Mouse (Mus musculus) 3T3-L1 (cell line): ENCODE measurements around the gene Mip.
"Not testable (repeated sequence)": the region's sequence is repeated elsewhere in the genome, so short reads cannot be mapped to it uniquely, and the experiment has no call there.

Experiments used
- DNase-seq: peaks from one replicate; pipeline ENCODE4 v3.0.0-alpha.2; 2015; ENCODE audit warnings: low read depth, low spot score

Gene Mip

DNA sequence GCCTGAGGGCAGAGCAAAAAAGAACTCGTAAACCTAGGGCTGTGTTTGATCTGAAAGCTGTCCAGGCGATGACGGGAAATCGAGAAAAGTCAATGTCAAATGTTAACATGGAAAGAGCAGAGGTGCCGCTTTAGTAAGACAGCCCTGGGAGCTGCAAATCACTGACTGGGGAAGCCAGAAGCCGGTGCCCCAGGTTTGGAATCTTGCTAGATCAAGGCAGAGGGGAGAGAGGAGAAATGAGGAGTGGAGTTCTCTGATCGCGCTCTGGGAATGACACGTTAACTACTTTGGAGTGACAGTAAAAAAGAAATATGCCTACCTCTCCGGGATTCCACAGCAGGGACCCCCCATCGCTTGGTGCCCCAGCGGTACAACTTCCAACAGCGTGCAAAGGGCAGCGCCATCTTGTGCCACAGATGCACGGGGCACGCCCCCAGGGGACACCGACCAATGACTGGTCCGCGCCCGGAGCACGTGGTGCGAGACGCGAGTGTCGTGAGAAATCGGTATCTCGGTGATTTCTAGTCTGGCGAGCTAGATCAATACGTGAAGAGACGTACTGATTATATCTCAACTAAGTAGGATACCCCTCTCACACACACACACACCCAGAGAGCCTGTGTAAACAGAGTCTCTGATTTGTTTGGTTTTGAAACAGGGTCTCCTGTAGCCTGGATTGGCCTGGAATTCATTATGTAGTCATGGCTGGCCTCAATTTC is 14.1 kb upstream of the Mip start, which contains the start of gene Spryd4:
Spryd4 (minus strand) TSS at position 418 of the 719 bp plus-strand sequence.
- peak; percentile 89 for DNase-seq

DNA sequence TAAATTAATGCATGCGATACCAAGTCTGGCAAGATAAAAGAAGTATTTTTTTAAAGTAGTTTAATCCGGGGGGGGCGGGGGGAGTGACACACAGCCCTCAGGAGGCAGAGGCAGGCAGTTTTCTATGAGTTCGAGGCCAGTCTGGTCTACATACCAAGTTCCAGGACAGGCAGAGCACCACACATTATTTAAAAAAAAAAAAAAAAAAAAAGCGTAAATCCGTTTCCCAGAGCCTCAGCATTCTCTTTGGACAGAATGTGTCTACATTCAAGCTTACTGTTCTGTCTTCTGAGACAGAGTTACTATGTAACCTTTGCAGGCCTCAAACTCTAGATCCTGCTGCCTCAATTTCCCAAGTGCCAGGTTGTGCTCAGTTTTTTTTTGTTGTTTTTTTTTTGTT is 13.5 kb upstream of the Mip start:
- DNase-seq = no peak

DNA sequence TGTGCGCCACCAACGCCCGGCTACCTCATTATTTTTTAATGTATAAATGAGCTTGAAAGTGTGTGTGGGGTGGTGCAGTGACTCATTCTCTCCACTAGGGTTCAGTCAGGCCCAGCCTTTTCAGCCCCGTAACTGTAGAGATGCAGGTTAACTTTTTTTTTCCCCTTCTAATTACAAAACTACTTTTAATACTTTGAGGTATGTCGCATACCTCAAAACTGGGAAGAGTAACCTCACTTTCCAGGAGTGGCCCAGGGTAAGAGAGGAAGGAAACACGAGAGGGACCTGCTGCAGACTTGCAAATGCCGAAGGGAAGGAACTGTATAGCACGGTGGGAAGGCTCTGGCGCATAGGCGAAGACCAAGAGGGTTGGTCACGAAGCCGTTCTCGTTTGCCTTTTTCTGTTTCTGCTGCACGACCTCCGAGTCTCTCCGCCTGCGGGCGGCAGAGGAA is 12.7 kb upstream of the Mip start:
- DNase-seq = peak; percentile 69

DNA sequence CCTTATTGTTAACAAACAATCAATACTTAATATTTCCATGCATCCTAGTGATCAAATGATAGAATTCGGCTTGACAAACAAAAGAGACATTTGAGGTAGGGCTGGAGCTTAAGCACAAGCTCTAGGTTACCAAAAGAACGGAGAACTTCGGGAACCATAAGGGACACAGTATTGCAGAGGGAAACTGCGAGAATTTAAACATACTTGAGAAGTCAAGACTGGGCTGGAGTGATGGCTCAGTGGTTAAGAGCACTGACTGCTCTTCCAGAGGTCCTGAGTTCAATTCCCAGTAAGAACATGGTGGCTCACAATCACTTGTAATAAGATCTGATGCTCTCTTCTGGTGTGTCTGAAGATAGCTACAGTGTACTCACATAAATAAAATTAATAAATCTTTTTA is 11.5 kb upstream of the Mip start:
- not testable (repeated sequence) for DNase-seq

DNA sequence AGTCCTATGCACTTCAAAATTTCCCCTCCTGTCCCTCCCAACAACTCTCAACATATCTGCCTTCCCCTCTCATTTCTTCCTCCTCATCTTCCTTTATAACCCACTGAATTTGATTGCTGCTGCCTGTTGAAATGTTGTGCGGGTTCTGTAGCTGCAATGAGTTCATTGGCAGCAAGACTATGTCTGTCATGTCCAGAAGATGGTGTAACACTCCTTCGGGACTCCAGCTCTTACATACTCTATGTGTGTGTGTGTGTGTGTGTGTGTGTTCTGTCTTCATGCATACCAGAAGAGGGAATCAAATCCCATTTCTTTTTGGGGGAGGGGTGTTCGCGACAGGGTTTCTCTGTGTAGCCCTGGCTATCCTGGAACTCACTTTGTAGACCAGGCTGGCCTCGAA is 10.7 kb upstream of the Mip start:
- DNase-seq = no peak

DNA sequence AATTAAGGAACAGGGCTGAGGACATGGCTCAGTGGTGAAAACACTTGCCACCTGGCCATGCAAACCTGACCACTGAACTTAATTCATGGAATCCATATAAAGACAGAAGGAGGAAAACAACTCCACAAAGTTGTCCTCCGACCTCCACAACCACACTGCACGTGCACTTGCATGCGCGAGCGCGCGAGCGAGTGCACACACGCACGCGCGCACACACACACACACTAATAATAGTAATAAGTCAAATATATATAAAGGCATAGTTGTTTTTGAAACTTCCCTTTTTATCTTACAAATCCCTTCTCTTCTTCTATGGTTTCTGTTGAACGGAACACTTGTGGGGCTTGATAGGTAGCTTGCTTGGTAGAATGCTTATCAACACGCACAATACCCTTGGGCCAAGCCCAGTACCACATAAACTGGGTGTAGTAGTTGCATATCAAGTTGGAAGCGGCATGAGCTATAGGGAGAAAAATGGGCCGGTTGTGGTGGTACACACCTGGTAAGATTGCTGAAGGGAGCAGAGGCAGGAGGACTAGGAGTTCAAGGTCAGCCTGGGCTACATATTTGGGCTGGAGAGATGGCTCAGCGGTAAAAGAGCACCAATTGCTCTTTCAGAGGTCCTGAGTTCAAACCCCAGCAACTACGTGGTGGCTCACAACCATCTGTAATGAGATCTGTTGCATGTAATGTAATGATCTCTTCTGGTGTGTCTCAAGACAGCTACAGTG is 7.1 kb upstream of the Mip start:
- no peak for DNase-seq

DNA sequence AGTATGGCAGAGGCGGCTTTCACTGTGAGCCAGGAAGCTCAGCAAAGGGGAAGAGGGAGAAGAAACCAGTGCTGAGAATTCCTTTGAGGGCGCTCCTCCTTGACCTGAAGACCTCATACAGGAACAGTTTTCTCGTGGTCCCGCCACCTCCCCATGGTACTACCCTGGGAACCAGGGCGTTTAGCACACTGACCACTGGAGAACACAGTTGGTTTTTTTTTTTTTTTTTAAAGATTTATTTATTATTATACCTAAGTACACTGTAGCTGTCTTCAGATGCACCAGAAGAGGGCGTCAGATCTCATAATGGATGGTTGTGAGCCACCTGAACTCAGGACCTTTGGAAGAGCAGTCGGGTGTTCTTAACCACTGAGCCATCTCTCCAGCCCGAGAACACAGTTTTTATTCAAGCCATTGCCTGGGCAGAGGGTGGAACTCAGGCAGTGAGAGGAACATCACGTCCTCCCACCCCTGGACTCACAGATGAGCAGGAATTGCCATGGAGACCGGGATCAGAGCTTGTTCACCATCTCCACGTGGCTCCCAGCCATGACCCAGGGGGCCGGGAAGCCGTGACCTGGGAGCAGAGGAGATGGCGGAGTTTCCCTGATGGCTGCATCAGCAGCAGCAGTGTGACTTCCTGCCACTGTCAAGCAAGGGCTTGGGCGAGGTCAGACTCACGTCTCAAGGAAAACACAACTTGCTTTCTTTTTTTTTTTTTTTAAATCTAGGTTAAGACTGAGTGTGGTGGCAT is 3.9 kb upstream of the Mip start:
- DNase-seq = no peak

DNA sequence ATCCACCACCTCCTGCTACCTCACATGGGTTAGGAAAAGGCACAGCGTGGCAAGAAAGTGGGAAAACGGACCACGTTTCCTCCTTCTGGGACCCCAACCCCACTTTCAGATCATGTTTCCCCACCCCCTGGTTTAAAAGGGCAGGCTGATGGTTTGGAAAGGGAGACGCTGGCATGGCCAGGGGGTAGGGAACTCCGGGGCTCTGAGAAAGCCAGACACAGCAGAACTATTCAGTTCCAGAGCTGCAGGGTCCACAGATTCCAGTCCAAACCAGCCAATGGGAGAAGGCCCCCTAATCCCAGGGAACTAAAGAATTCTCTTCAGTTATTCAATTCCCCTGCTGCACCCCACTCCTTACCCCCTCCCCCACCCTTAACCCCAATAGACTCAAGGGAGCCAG is 574 bp upstream of the Mip start:
- DNase-seq = no peak

DNA sequence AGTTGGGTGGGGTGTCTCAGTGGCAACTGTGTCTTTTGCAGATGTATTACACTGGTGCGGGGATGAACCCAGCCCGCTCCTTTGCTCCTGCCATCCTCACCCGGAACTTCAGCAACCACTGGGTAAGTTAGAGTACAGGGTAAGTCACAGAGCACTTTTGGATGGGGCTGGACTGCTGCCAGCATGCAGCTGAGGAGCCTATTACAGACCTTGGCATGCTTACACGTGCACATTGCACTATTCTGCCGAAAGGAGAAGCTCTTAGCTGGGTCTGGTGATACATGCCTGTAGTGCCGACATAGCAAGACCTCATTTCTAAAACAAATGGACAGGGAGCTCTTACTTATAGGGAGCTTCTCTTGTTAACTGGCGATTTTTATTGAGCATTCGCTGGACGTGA is 2.0 kb downstream of the Mip start:
- no peak for DNase-seq

DNA sequence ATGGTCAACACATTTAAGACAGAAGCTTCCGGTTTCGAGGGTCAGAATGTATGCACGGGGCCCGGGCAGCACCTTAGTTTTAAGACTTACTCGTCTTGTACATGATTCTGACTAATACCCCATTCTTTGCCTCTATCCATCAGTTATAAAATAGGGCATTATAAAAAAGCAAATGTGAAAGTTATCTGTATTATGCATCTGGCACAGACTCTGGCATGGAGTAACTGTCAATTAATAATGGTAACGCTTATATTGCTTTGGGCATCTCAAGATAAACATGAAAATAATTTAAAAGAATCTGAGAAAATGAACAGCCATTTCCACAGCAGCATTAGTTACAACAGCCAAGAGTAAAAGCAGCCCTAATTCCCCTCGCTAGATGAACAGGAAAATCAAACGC is 2.4 kb downstream of the Mip start:
- no peak for DNase-seq

DNA sequence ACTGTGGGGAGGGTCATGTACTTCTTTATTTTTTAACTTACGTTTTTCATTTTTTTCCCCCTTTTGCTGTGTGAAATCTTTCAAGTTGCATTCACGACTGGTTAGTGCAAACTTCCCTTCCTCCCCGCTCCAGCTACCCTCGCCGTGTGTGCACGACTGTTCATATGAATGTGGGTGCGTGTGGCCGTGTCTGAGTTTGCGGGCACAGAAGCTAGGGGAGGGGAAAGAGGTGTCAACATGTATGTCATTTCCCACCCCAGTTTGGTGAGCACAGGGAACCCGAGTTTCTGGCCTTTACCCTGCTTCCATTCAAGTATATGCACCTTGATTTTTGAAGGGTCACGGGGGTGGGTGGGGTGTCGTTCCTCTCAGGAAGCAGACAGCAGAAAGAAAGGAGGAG is 4.9 kb downstream of the Mip start:
- no peak for DNase-seq

DNA sequence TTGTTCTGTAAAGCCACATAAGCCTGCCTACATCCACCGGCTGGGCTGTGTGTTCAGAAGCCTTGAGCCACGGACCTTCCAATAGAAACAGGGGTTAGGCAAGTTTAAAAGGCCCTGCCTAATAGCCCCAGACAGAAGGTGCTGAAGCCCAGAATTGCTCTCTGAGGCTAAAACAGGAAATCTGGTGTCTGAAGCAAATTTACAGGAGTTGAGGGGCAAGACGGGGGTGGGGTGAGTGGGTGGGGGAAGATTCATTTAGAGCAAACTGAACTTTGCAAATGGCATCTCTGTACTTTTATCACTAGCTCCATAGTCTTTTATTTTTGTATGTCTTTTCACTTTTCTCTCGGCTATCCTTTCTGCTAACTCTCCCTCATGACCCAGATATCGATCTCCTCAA is 5.5 kb downstream of the Mip start:
- DNase-seq = no peak

DNA sequence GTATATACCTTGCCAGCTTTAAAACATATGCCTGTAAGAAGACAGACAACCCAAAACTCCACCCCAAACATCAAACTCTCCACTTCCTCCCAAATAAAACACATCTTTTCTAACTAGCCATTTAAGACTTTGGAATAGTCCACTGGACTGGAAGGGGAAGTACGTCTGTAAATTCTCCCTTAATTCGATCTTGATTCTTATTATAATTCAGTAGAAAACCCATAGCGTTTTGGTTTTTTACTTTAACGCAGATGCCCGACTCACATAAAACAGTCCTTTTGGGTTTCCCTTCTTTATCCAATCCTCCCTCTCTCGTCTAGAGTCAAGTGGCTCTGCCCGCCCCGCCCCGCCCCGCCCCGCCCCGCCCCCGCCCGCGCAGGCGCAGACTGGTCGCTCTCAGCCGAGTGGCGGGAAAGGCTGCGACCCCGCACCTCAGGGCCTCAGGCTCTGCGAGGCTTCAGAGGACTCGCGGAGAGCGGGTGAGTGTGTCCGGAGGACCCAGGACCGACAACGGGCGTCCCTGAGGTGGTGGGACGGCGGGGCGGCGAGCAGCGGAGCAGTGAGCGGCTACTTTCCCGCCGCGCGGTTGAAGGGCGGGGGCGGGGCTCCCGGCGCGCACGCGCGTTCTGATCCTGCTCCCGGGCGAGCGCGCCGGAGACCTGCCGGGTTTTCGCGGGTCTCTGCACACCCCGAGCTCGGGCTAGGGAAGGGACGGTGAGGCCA is 6.2 kb downstream of the Mip start, which contains the start of gene Timeless:
Timeless (plus strand) TSS at position 369 of the 723 bp plus-strand sequence.
- DNase-seq = peak; percentile 80

DNA sequence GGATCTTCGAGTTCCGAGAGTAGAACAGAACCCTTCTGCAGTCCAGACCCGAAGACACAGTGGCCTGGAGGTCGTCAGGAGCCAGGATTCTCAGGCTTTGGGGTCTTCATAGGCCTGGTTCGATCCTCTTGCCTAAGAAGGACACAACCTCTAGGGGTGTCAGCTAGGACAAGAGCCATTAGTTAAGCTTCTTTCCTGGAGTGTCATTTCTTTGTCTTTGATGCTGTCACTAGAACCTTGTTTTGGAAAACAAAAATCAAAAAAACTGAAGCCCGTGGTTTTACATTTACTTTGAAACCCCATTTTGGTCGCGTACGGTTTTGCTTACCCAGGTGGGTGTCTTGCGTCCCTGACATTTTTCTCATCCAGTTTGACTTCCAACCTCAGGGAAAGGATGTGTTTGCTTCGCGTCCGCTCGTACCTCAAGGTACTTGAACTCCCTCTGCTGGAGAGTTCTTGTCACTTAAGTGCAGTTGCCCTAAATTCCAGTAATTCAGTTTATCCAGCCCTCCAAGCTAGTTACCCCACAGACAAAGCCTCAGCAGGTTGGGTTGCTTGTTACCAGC is 6.9 kb downstream of the Mip start:
- peak; percentile 90 for DNase-seq

DNA sequence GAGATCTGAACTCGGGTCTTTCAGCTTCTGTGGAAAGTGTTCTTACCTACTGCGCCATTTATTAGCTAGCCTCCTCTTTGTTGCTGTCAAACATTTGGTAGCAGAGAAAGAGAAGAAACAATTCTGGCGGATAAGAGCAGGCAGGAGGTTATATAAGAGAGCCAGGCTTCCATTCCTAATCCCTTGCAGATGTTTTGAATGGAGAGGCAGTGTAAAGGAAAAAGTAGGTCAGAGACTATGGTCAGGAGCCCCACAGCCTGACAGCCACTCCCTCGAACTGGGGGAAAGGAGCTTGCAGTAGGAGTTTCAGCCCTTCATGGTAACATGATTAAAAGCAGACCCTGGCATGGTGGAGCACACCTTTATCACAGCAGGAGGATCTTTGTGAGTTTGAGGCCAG is 10.7 kb downstream of the Mip start:
- peak; percentile 25 for DNase-seq

DNA sequence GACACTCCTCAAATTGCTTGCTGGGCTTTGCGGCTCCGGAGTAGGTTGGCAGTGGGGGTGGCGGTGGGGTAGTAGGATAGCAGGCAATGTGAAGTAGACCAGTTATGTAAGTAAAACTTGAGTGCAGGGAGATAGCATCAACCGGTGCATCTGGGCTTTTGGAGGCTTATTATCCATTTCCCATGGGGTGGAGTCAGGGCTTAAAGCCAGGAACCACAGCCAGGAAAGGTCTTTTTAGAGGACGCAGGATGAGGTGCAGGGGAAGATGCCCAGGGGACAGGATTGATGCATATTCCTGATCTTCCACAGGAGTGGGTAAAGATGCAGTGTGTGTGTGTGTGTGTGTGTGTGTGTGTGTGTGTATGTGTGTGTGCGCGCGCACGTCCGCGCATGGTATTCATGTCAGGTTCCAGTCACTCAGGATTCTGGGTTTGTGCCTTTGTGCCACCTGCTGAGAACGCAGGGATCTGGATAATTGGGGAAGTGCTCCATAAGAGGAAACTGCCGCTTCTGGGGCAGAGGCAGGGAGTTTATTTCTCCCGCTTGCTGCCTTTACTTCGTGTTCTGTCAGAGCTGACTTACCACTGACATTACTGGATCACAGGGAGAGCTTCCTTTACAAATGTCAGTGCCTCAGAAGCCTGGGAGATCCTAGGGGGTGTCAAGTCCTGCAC is 12.3 kb downstream of the Mip start:
- DNase-seq = peak; percentile 31

DNA sequence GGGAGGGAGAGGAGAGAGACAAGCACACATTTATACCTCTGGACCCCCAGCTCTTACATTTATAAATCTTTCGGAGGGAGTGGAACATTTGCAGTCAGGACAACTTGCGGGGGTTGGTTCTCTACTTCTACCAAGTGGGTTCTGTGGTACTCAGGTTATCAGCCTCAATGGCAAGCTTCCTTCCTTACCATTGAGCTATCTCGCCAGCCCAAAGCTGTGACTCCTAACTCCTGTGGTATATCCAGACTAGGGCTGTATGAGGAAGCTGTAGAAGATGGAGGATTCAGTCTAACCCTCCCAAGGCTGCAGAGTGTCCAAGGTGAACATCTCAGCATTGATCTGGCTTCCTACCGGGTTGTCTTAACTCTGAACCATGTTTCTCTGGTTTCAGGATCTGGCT is 13.5 kb downstream of the Mip start:
- no peak for DNase-seq

DNA sequence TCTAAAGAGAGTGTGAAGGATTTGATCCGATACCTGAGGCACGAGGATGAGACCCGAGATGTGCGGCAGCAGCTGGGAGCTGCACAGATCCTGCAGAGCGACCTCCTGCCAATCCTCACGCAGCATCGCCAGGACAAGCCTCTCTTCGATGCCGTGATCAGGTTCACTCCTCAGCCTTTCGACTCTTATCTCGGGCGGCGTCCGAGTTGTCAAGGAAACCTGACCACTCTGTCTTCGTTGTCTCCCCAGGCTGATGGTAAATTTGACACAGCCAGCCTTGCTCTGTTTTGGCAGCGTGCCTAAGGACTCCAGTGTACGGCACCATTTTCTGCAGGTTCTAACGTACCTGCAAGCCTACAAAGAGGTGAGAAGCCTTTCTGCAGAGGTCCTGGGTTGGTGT is 14.5 kb downstream of the Mip start:
- DNase-seq = no peak

DNA sequence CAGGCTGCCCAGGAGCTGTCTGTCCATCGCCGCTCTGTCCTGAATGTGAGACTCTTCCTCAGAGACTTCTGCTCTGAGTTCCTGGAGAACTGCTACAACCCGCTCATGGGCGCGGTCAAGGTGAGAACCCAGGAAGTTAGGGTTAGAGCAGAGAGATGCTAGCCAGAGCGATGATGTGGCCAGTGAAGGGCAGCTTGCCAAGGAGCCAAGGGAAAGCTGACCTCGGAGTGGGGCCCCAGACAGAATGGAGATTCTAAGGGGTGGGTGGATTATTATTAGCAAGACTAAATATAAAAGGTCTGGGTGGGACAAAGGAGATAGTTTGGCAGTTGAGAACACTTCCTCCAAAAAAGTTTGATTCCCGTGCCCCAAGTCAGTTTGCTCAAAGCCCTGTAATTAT is 17.6 kb downstream of the Mip start:
- no peak for DNase-seq

DNA sequence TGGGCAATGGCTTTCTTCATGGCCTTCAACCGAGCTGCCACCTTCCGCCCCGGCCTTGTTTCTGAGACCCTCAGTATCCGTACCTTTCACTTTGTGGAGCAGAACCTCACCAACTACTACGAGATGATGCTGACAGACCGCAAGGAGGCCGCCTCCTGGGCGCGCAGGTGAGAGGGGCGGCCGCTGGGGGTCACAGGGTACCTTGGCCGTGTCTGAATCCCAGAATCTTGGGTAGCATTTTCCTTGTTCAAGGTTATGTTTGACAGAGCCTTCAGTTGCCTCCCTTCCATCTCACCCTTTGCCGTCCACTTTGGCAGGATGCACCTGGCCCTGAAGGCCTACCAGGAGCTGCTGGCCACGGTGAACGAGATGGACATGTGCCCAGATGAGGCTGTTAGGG is 18.5 kb downstream of the Mip start:
- no peak for DNase-seq
